Mouse (Mus musculus): Measurements from ENCODE around the gene Htr1f.

DNA sequence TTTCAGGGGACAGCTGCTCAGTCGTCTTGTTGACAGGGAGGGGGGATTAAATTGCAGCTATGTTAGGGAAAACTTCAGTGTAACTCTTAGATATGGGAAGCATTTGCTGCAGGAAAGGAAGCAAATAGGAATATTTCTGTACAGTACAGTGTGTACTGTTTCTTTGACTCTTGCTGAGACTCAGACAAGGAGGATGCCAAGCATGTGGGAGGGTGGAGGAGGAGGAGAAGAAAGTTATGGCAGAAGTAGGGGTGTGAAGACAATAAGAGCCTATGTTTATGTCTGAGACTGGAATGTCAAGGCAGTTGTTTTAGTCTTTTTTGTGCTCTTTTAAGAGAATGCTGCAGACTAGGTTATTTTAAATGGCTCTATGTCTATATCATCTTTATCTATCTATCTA is 171.6 kb downstream of the Htr1f start:
- TF ChIP-seq CTCF (conservative IDR thresholded peaks at IDR 0.05; ENCODE audit: low read length): no peak
- TF ChIP-seq NANOG (IDR thresholded peaks at IDR 0.05; ENCODE audit: borderline replicate concordance, low read length): no peak

Measured in E14TG2a.4 (cell line).